43 mouse cellular contexts compared by ENCODE assay signal in genomic region chr14:57066053-57066452, GRCm38 (mm10). TPM values are rescaled to one million over a fixed set of nuclear protein-coding genes. Genes with fewer than 3 reads are reported as not detected.
"Had no signal": no experiment of that assay in that cellular context is flagged by ENCODE, and none has a peak within 500 bp of the region (broad histone marks: within the 10 kb centered on the region; RNA-seq: fewer than 3 reads in every experiment).

No protein-coding gene starts in this region.

- H3K4me2 ChIP-seq: heart, embryonic 12.5 days; heart, embryonic 13.5 days; heart, embryonic 15.5 days; hindbrain, embryonic 12.5 days; hindbrain, embryonic 13.5 days; hindbrain, embryonic 14.5 days; hindbrain, embryonic 15.5 days; intestine, embryonic 15.5 days; kidney, embryonic 15.5 days had no signal

- H3K9ac ChIP-seq: heart, embryonic 12.5 days; heart, embryonic 13.5 days; heart, embryonic 15.5 days; hindbrain, embryonic 12.5 days; hindbrain, embryonic 13.5 days; hindbrain, embryonic 14.5 days; hindbrain, embryonic 15.5 days; intestine, embryonic 15.5 days; kidney, embryonic 15.5 days had no signal

- H3K4me3 ChIP-seq: heart, embryonic 12.5 days; heart, embryonic 13.5 days; heart, embryonic 15.5 days; hindbrain, embryonic 10.5 days; hindbrain, embryonic 12.5 days; hindbrain, embryonic 13.5 days; hindbrain, embryonic 15.5 days; intestine, embryonic 15.5 days; kidney, embryonic 15.5 days; layer of hippocampus, adult 2 months; left cerebral cortex, adult 2 months had no signal

- H3K27ac ChIP-seq: heart, embryonic 13.5 days; heart, embryonic 15.5 days; hindbrain, embryonic 10.5 days; hindbrain, embryonic 12.5 days; hindbrain, embryonic 13.5 days; hindbrain, embryonic 14.5 days; hindbrain, embryonic 15.5 days; hindbrain, postnatal 0 days; intestine, embryonic 15.5 days; kidney, embryonic 15.5 days; kidney, postnatal 0 days; layer of hippocampus, adult 2 months; left cerebral cortex, adult 2 months had no signal

- H3K36me3 ChIP-seq: heart, embryonic 12.5 days; heart, embryonic 13.5 days; heart, embryonic 15.5 days; hindbrain, embryonic 10.5 days; hindbrain, embryonic 12.5 days; hindbrain, embryonic 13.5 days; hindbrain, embryonic 15.5 days; intestine, embryonic 15.5 days; kidney, embryonic 15.5 days had no signal

- DNase-seq: heart, postnatal 10 days; heart, postnatal 14 days; heart, postnatal 36 days; heart, postnatal 4 days; kidney, adult 11 months; kidney, adult 18-20 months; kidney, adult 2 months; kidney, adult 8-10 months; kidney, adult 9 months; kidney, postnatal 10 days; kidney, postnatal 14 days; kidney, postnatal 25 days; kidney, postnatal 36 days; kidney, postnatal 4 days; layer of hippocampus, adult 9-11 months; layer of hippocampus, postnatal 36 days had no signal

- H3K9me3 ChIP-seq: heart, embryonic 12.5 days; heart, embryonic 13.5 days; heart, embryonic 15.5 days; hindbrain, embryonic 10.5 days; hindbrain, embryonic 12.5 days; hindbrain, embryonic 13.5 days; hindbrain, embryonic 15.5 days; intestine, embryonic 15.5 days; kidney, embryonic 15.5 days had no signal

- H3K27me3 ChIP-seq: heart, embryonic 13.5 days; heart, embryonic 15.5 days; hindbrain, embryonic 12.5 days; hindbrain, embryonic 13.5 days; hindbrain, embryonic 15.5 days; intestine, embryonic 15.5 days; kidney, embryonic 15.5 days had no signal

- H3K4me1 ChIP-seq: heart, embryonic 12.5 days; heart, embryonic 13.5 days; heart, embryonic 15.5 days; hindbrain, embryonic 10.5 days; hindbrain, embryonic 12.5 days; hindbrain, embryonic 13.5 days; hindbrain, embryonic 15.5 days; intestine, embryonic 15.5 days had no signal

RNA-seq across cellular contexts. Expression of gene Gja3, which starts 8.2 kb away (rescaled TPM):
- total RNA-seq: hematopoietic stem cell, adult 5-6 weeks had no signal
- polyA plus RNA-seq: hindbrain, embryonic 10.5 days; hindbrain, embryonic 11.5 days; inflammation-experienced regulatory T-cells, adult 6 months; large intestine, adult 2 months had no signal

RNA-seq across cellular contexts. Expression of gene Gjb2, which starts 38.4 kb away (rescaled TPM):
- total RNA-seq: heart, postnatal 25 days; heart, postnatal 36 days; hematopoietic stem cell, adult 5-6 weeks had no signal
- polyA plus RNA-seq: heart, embryonic 14.5 days had no signal

RNA-seq across cellular contexts. Expression of gene Gm4491, which starts 49.6 kb away (rescaled TPM):
- total RNA-seq: heart, postnatal 10 days; heart, postnatal 14 days; heart, postnatal 25 days; heart, postnatal 36 days; heart, postnatal 4 days; hematopoietic stem cell, adult 5-6 weeks; hindbrain, postnatal 0 days had no signal
- polyA plus RNA-seq: heart, embryonic 12.5 days; heart, embryonic 13.5 days; heart, embryonic 14.5 days; heart, embryonic 15.5 days; heart, embryonic 16.5 days; heart, postnatal 0 days; hindbrain, embryonic 10.5 days; hindbrain, embryonic 11.5 days; hindbrain, embryonic 12.5 days; hindbrain, embryonic 13.5 days; hindbrain, embryonic 14.5 days; hindbrain, embryonic 16.5 days; hindbrain, postnatal 0 days; inflammation-experienced regulatory T-cells, adult 6 months; intestine, embryonic 14.5 days; intestine, embryonic 16.5 days; kidney, adult 2 months; kidney, embryonic 14.5 days; kidney, embryonic 15.5 days; kidney, embryonic 16.5 days; kidney, postnatal 0 days; large intestine, adult 2 months had no signal
